Mouse (Mus musculus): ENCODE measurements around the gene Rab23. TPM values are rescaled to one million over a fixed set of nuclear protein-coding genes. Genes with fewer than 3 reads are reported as not detected.
"Not testable (repeated sequence)": the region's sequence is repeated elsewhere in the genome, so short reads cannot be mapped to it uniquely, and the experiment has no call there.

Rab23 gene
- polyA plus RNA-seq, 1 experiment = 5.1 TPM

- Histone ChIP-seq H3K4me3 (ENCODE audit: insufficient read depth, low read length) (no peak overlapping the region), H3K4me1 (ENCODE audit: control insufficient read depth, insufficient read depth, low read length) (peaks cover 4% of the 10 kb centered on the region), H3K27ac (ENCODE audit: insufficient read depth, low read depth, low read length) (no peak overlapping the region)
- TF ChIP-seq POLR2A (IDR thresholded peaks at IDR 0.05; ENCODE audit: borderline replicate concordance, low read depth, low read length) = no peak
- no peak for TF ChIP-seq CTCF (IDR thresholded peaks at IDR 0.05; ENCODE audit: low read depth, low read length)
These were observed 4.8 kb downstream of the Rab23 start for GRCm38 (mm10) chr1:33724516-33724915.

GRCm38 (mm10) chr1:33725086-33725485 lies 5.4 kb downstream of the Rab23 start:
- Histone ChIP-seq H3K27ac (ENCODE audit: insufficient read depth, low read depth, low read length) (no peak overlapping the region), H3K4me3 (ENCODE audit: insufficient read depth, low read length) (no peak overlapping the region), H3K4me1 (ENCODE audit: control insufficient read depth, insufficient read depth, low read length) (peaks cover 4% of the 10 kb centered on the region)
- TF ChIP-seq POLR2A (IDR thresholded peaks at IDR 0.05; ENCODE audit: borderline replicate concordance, low read depth, low read length) = no peak
- TF ChIP-seq CTCF (IDR thresholded peaks at IDR 0.05; ENCODE audit: low read depth, low read length) = no peak

- no peak for TF ChIP-seq CTCF (IDR thresholded peaks at IDR 0.05; ENCODE audit: low read depth, low read length)
- TF ChIP-seq POLR2A (IDR thresholded peaks at IDR 0.05; ENCODE audit: borderline replicate concordance, low read depth, low read length) = no peak
- no peak overlapping the region for H3K4me3 ChIP-seq (ENCODE audit: insufficient read depth, low read length)
- peaks cover 13% of the 10 kb centered on the region for H3K4me1 ChIP-seq (ENCODE audit: control insufficient read depth, insufficient read depth, low read length)
- H3K27ac ChIP-seq (ENCODE audit: insufficient read depth, low read depth, low read length) = no peak overlapping the region
These were observed 13.4 kb downstream of the Rab23 start for GRCm38 (mm10) chr1:33733044-33733443.

- TF ChIP-seq POLR2A (IDR thresholded peaks at IDR 0.05; ENCODE audit: borderline replicate concordance, low read depth, low read length) (no peak), CTCF (IDR thresholded peaks at IDR 0.05; ENCODE audit: low read depth, low read length) (no peak)
- Histone ChIP-seq H3K4me1 (ENCODE audit: control insufficient read depth, insufficient read depth, low read length) (peaks cover 13% of the 10 kb centered on the region), H3K27ac (ENCODE audit: insufficient read depth, low read depth, low read length) (no peak overlapping the region), H3K4me3 (ENCODE audit: insufficient read depth, low read length) (no peak overlapping the region)
These were observed 14.5 kb downstream of the Rab23 start for GRCm38 (mm10) chr1:33734001-33734685.

GRCm38 (mm10) chr1:33738281-33738680 lies 18.6 kb downstream of the Rab23 start:
- H3K27ac ChIP-seq (ENCODE audit: insufficient read depth, low read depth, low read length) = no peak overlapping the region
- no peak overlapping the region for H3K4me3 ChIP-seq (ENCODE audit: insufficient read depth, low read length)
- no peak for TF ChIP-seq CTCF (IDR thresholded peaks at IDR 0.05; ENCODE audit: low read depth, low read length)
- TF ChIP-seq POLR2A (IDR thresholded peaks at IDR 0.05; ENCODE audit: borderline replicate concordance, low read depth, low read length) = no peak
- peaks cover 7% of the 10 kb centered on the region for H3K4me1 ChIP-seq (ENCODE audit: control insufficient read depth, insufficient read depth, low read length)

- H3K4me1 ChIP-seq (ENCODE audit: control insufficient read depth, insufficient read depth, low read length) = peaks cover 7% of the 10 kb centered on the region
- no peak overlapping the region for H3K4me3 ChIP-seq (ENCODE audit: insufficient read depth, low read length)
- no peak overlapping the region for H3K27ac ChIP-seq (ENCODE audit: insufficient read depth, low read depth, low read length)
- TF ChIP-seq CTCF (IDR thresholded peaks at IDR 0.05; ENCODE audit: low read depth, low read length) (no peak), POLR2A (IDR thresholded peaks at IDR 0.05; ENCODE audit: borderline replicate concordance, low read depth, low read length) (no peak)
These were observed 19.1 kb downstream of the Rab23 start for GRCm38 (mm10) chr1:33738681-33739278.

GRCm38 (mm10) chr1:33739302-33739701 lies 19.6 kb downstream of the Rab23 start:
- TF ChIP-seq CTCF (IDR thresholded peaks at IDR 0.05; ENCODE audit: low read depth, low read length) = peak; percentile 72
- no peak for TF ChIP-seq POLR2A (IDR thresholded peaks at IDR 0.05; ENCODE audit: borderline replicate concordance, low read depth, low read length)
- peaks cover 7% of the 10 kb centered on the region for H3K4me1 ChIP-seq (ENCODE audit: control insufficient read depth, insufficient read depth, low read length)
- H3K4me3 ChIP-seq (ENCODE audit: insufficient read depth, low read length) = no peak overlapping the region
- H3K27ac ChIP-seq (ENCODE audit: insufficient read depth, low read depth, low read length) = no peak overlapping the region

- no peaks in the 10 kb centered on the region for H3K4me1 ChIP-seq (ENCODE audit: control insufficient read depth, insufficient read depth, low read length)
- no peak for TF ChIP-seq POLR2A (IDR thresholded peaks at IDR 0.05; ENCODE audit: borderline replicate concordance, low read depth, low read length)
- TF ChIP-seq CTCF (IDR thresholded peaks at IDR 0.05; ENCODE audit: low read depth, low read length) = peak; percentile 38; the same call in 1 of the 2 replicates
- no peak overlapping the region for H3K4me3 ChIP-seq (ENCODE audit: insufficient read depth, low read length)
- H3K27ac ChIP-seq (ENCODE audit: insufficient read depth, low read depth, low read length) = no peak overlapping the region
These were observed 23.2 kb downstream of the Rab23 start for GRCm38 (mm10) chr1:33742903-33743302.

GRCm38 (mm10) chr1:33744815-33745214 lies 25.1 kb downstream of the Rab23 start:
- not testable (repeated sequence) for H3K4me3 ChIP-seq (ENCODE audit: insufficient read depth, low read length); H3K27ac ChIP-seq (ENCODE audit: insufficient read depth, low read depth, low read length); H3K4me1 ChIP-seq (ENCODE audit: control insufficient read depth, insufficient read depth, low read length)

- H3K4me3 ChIP-seq (ENCODE audit: insufficient read depth, low read length) = no peak overlapping the region
- H3K4me1 ChIP-seq (ENCODE audit: control insufficient read depth, insufficient read depth, low read length) = no peaks in the 10 kb centered on the region
- TF ChIP-seq POLR2A (IDR thresholded peaks at IDR 0.05; ENCODE audit: borderline replicate concordance, low read depth, low read length) (no peak), CTCF (IDR thresholded peaks at IDR 0.05; ENCODE audit: low read depth, low read length) (no peak)
- H3K27ac ChIP-seq (ENCODE audit: insufficient read depth, low read depth, low read length) = no peak overlapping the region
These were observed 26.2 kb downstream of the Rab23 start for GRCm38 (mm10) chr1:33745901-33746300.
